Mouse (Mus musculus) ES-Bruce4 (cell line): ENCODE measurements at regions not wholly inside any gene's neighbourhood (a gene's known extent, or its start where the extent isn't known, plus 50 kb on each side); places are given as distances from the start of the nearest gene placed in this dataset.

Experiments used
- CTCF ChIP-seq: IDR thresholded peaks from one replicate; pipeline ENCODE4 v1.8.1; 2011; ENCODE audit warnings: low read depth, low read length
- POLR2A ChIP-seq: IDR thresholded peaks from one replicate; pipeline ENCODE4 v1.8.1; 2011; ENCODE audit warnings: low read length; ENCODE audit not compliant: insufficient read depth

DNA sequence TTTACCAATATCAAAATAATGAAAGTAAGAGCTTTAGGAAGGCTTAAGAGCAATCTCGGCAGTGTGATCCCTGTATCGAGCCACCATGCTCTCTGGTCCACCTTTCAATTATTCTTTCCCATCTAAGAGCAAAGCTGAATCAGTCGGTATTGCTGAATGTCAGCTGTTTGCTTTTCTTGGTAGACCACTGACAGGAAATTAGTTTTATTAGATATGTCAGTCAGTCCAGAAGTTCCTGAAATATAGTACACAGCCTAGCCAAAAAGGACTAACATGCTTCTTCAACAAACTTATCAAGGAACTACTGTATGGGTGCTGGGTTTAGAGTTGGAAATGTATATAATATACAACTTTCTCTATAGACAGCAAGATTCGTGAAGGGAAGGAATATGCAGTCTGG, 91.3 kb upstream of the 1700020N01Rik start:
- no peak for TF ChIP-seq CTCF
- TF ChIP-seq POLR2A, result no peak
